Mouse (Mus musculus) 3T3-L1 (cell line): Measurements from ENCODE around the gene Defb13.
A peak's percentile ranks its signal among the peaks of the same experiment; 100 is the strongest.
"Not testable (repeated sequence)": the region's sequence is repeated elsewhere in the genome, so short reads cannot be mapped to it uniquely, and the experiment has no call there.

Source experiments
- DNase-seq: peaks from one replicate; pipeline ENCODE4 v3.0.0-alpha.2; 2015; ENCODE audit warnings: low read depth, low spot score

The Defb13 gene

GRCm38 (mm10) chr8:21946462-21946861 is at the start of gene Defb13:
Gene Defb13, plus strand, starts transcription at chr8:21946762.
- no peak for DNase-seq

DNA sequence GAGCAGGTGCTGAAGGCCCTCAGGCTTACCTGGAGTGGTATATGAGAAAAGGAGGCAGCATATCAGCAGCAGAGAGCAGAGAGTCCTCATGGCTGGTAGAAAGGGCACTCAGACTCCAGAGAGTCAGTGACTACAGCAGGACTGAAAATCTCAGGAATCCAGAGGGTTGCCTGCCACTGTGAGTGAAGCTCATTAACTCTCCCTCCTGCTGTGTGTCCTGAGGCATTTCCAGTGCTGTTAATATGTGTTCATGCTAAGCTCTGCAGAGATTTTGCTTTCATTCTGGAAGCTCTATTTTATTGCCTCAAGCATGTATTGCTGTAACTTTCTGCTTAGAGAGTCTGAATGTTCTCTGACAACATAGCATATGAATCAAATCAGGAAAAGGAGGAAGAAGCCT is 40.3 kb upstream of the Defb13 start, which contains the start of gene Defb11:
TSS of gene Defb11 (minus strand) at position 123 of the 400 bp plus-strand sequence.
- DNase-seq, result not testable (repeated sequence)

DNA sequence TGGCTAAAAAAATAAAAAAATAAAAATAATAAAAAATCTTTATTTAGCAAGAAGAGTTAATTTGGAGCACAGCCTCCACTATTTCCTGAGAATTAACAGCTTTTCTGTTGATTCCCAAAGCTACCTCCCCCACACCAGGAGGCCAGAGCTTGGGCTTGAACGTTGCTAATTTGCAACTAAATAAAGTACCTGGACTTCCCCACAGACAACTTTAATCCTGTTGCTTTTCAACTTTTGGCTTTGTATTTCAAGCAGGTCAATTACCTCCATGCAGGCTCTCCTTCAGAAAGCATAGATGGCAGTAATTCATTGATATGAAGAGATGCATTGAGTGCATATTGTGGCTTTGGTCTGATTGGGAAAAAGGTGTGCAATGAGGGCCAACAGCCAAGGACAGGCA is 34.6 kb upstream of the Defb13 start:
- DNase-seq, result no peak

GRCm38 (mm10) chr8:21912554-21912953 is 34.0 kb upstream of the Defb13 start:
- DNase-seq, result no peak

GRCm38 (mm10) chr8:21915625-21916024 is 30.9 kb upstream of the Defb13 start:
- DNase-seq, result no peak

DNA sequence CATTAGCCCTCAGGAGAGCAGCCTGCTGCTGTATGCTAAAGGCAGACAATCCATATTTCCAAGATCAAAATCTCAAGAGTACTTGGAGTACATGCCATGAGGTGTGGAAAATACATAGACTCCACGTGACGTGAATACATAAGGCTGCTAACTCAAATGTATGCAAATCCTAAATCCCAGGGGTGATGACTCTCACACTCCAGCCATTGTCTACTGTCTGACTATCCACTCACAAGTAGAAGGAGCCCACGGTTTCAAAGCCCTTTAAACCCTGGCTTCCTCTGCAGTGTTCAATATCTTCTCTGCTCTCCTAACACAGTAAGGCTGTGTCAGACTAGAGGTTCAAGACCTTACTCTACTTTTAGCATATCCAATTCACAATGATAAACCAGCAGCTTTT is 15.8 kb upstream of the Defb13 start:
- not testable (repeated sequence) for DNase-seq

DNA sequence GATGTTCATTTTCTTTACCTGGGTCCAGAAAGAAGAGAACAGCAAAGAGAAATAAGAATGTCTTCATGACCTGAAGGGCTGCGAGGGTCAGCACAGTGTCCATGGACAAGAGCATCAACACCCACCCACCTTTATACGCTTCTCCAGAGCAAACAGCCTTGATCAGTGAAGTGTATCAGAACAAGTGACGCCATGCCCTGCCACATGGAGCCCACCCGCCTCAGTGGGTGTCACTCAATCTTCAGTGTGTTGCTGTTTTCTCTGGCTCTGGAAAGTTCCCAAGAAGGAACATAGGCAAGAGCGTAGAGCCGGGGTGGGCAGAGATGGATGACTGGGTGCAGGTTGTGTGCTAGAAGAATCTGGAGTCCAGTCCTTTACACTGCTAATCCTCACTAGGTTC is 14.0 kb upstream of the Defb13 start, which contains the start of gene Defb15:
TSS of gene Defb15 (minus strand) at position 101 of the 400 bp plus-strand sequence.
- DNase-seq, result no peak

DNA sequence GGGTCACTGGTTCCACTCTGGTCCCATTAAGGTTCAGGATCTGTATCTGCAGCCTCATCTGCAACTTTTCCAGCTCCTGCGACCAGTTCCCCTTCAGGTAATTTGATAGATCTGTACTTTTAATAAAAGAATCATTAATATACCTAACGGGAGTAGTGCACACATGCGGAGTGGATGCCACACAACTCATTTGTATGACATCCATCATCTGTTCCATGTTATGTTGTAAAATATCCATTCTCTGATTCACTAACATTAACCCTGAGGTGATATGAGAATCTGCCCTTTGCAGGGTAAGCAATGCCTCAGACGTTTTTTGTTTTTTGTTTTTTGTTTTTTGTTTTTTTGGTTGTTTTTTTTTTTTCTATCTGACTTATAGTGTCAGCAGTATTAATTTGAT is 8.5 kb upstream of the Defb13 start, which contains the start of gene Defb35:
TSS of gene Defb35 (plus strand) at position 301 of the 400 bp plus-strand sequence.
- not testable (repeated sequence) for DNase-seq

- no peak for DNase-seq
These were observed 902 bp downstream of the Defb13 start for GRCm38 (mm10) chr8:21947311-21948017.

- peak; percentile 71 for DNase-seq
These were observed 8.8 kb downstream of the Defb13 start for GRCm38 (mm10) chr8:21955321-21955720.

DNA sequence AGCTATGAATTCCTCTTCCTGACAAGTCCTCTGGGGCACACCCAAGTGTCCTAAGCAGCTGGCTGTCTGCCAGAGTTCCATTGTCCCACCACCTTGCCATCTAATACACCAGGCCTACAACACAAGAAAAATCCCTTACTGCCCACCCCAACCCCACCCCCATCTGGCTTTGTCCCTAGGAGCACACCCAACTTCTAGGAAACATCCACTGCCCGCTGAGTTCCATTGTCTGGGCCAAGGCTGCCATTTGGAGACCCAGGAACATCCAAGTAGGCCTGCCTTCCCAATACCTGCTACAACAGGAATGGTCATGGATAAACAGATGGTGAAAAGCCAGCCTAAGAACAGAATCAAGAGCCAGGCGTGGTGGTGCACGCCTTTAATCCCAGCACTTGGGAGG is 9.8 kb downstream of the Defb13 start:
- DNase-seq, result no peak

GRCm38 (mm10) chr8:21958414-21958813 is 11.9 kb downstream of the Defb13 start, which contains the start of gene Fam90a1a:
Gene Fam90a1a, plus strand, starts transcription at chr8:21958714.
- no peak for DNase-seq

GRCm38 (mm10) chr8:21966646-21967045 is 20.1 kb downstream of the Defb13 start:
- DNase-seq, result no peak

GRCm38 (mm10) chr8:21969475-21969874 is 22.9 kb downstream of the Defb13 start, which contains the start of gene Ccdc70:
Gene Ccdc70, plus strand, starts transcription at chr8:21969775.
- DNase-seq, result no peak

DNA sequence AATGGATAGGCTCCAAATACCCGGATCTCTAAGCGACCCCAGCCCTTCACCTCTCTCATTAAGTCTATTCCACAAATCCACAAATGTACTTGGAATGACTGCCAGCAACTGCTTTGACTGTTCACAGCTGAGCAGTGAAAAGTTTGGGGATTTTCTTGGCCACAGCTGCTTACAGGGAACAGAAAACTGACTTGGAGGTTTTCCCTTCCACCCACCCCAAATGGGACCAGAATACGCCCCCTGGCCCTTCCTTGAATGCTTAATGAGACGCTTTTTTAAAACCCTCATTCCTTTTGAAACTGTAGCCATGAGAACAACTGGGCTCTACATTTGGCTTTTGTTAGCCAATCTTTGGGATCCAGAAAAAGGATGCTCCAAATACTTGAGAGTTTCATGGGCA is 31.6 kb downstream of the Defb13 start:
- DNase-seq, result no peak

- peak; percentile 27 for DNase-seq
These were observed 35.2 kb downstream of the Defb13 start for GRCm38 (mm10) chr8:21981664-21982337.

- peak; percentile 55 for DNase-seq
These were observed 45.6 kb downstream of the Defb13 start for GRCm38 (mm10) chr8:21992184-21992583.

DNA sequence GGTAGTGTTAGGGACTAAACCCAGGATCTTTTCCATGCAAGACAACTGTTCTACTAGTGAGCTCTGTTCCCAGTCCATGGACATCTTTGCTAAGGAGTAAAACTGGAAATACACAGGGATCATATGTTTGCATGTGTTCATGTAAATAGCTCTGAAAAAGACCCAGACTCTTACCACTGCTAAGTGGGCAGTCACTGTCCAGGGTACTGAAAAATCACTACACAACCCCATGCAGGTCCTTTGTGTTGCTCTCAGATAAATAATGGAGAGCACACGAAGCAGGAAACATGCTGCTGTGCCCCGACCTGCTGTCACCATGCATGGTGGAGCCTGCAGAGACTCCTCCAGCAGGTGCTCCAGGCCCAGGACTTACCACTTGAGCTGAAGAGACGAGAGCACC is 48.6 kb downstream of the Defb13 start:
- peak; percentile 14 for DNase-seq
